Mouse (Mus musculus) heart, adult 2 months (tissue): Measurements from ENCODE around the gene Padi1.

Experiments
- CTCF ChIP-seq: fragments of 200-600 bp; IDR thresholded peaks from 2 replicates; pipeline ENCODE4 v1.8.1; 2022; ENCODE audit warnings: antibody characterized with exemption, mild to moderate bottlenecking, moderate library complexity
- EP300 ChIP-seq: fragments of 200-500 bp; IDR thresholded peaks from 2 replicates; pipeline ENCODE4 v1.6.1; 2011; ENCODE audit warnings: low read depth, low read length, control low read depth; ENCODE audit not compliant: insufficient read depth
- POLR2A ChIP-seq: fragments of 200-500 bp; IDR thresholded peaks from 2 replicates; pipeline ENCODE4 v1.6.1; 2011; ENCODE audit warnings: mild to moderate bottlenecking, low read depth, low read length, control low read depth; ENCODE audit not compliant: insufficient read depth

GRCm38 (mm10) chr4:140813358-140814185 is 32.0 kb downstream of the Padi1 start:
- TF ChIP-seq CTCF, result no peak
- no peak for TF ChIP-seq POLR2A
- TF ChIP-seq EP300, result no peak
